Mouse (Mus musculus) thymus, adult 2 months (tissue): Measurements from ENCODE around the gene Agbl1.

ENCODE experiments used
- CTCF ChIP-seq: fragments of 200-500 bp; IDR thresholded peaks from 2 replicates; pipeline ENCODE4 v1.5.1; 2012; ENCODE audit warnings: mild to moderate bottlenecking, control low read depth, low read length, moderate library complexity, borderline replicate concordance; ENCODE audit not compliant: control insufficient read depth, poor library complexity, insufficient read depth; ENCODE audit errors: extremely low read depth
- POLR2A ChIP-seq: fragments of 200-500 bp; IDR thresholded peaks from 2 replicates; pipeline ENCODE4 v1.6.1; 2012; ENCODE audit warnings: mild to moderate bottlenecking, low read length, control low read depth, moderate library complexity; ENCODE audit not compliant: control insufficient read depth, poor library complexity, insufficient read depth; ENCODE audit errors: extremely low read depth

DNA sequence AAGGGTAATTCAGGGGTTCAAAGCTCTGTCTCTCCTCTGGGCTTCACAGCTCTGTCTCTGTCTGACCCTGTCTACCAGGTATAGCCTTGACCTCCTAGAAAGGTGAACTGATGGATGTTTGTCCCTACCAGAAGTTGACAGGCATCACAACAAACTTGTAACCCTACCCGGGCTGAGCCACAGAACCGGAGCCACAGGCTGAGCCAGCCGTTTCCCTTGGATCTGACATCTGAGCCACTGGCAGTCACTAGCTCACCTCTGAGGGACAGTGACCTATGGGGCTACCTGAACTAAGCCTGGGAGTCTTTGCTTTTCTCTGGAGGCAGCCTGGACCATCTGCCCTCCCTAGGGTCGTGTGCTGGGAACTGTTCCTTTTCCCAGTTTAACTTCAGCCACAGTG, 11.1 kb upstream of the Agbl1 start:
- no peak for TF ChIP-seq CTCF
- no peak for TF ChIP-seq POLR2A
